Mouse (Mus musculus) kidney, embryonic 14.5 days (tissue): ENCODE measurements at regions not wholly inside any gene's neighbourhood (a gene's known extent, or its start where the extent isn't known, plus 50 kb on each side); places are given as distances from the start of the nearest gene placed in this dataset.

Experiments
- ATAC-seq: fragments of 200-750 bp; cut with Nextera tagmentation; 2 replicates; pipeline ENCODE4 v1.8.0; 2017; ENCODE audit warnings: moderate number of reproducible peaks, mild to moderate bottlenecking, moderate TSS enrichment, moderate library complexity; ENCODE audit not compliant: low FRiP score, low TSS enrichment
- H3K27ac ChIP-seq: fragments of 300-500 bp; sonication (generic); 2 replicates; pipeline ENCODE4 v1.5.1; 2014; ENCODE audit warnings: low read depth, mild to moderate bottlenecking, low read length, moderate library complexity, mixed read lengths
- H3K27me3 ChIP-seq: fragments of 300-500 bp; sonication (generic); 2 replicates; pipeline ENCODE4 v1.6.1; 2014; ENCODE audit warnings: mild to moderate bottlenecking, low read length; ENCODE audit not compliant: control insufficient read depth, insufficient read depth
- H3K36me3 ChIP-seq: fragments of 300-500 bp; sonication (generic); 2 replicates; pipeline ENCODE4 v1.6.1; 2014; ENCODE audit warnings: low read length, mixed read lengths; ENCODE audit not compliant: control insufficient read depth, insufficient read depth
- H3K4me1 ChIP-seq: fragments of 300-500 bp; sonication (generic); 2 replicates; pipeline ENCODE4 v1.6.1; 2014; ENCODE audit warnings: low read length, mixed read lengths; ENCODE audit not compliant: control insufficient read depth, insufficient read depth
- H3K4me2 ChIP-seq: fragments of 300-500 bp; sonication (generic); replicated peaks from 2 replicates; pipeline ENCODE4 v1.6.1; 2014; ENCODE audit warnings: low read depth, mild to moderate bottlenecking, low read length
- H3K4me3 ChIP-seq: fragments of 300-500 bp; sonication (generic); 2 replicates; pipeline ENCODE4 v1.5.1; 2014; ENCODE audit warnings: mild to moderate bottlenecking, low read length
- H3K9ac ChIP-seq: fragments of 300-500 bp; sonication (generic); 2 replicates; pipeline ENCODE4 v1.6.1; 2014; ENCODE audit warnings: low read depth, mild to moderate bottlenecking, low read length, moderate library complexity
- H3K9me3 ChIP-seq: fragments of 300-500 bp; sonication (generic); 2 replicates; pipeline ENCODE4 v1.6.1; 2016; ENCODE audit warnings: low read length; ENCODE audit not compliant: control insufficient read depth
- WGBS: fragments of 180-500 bp; shearing (Covaris S2); extraction: QIAGEN DNeasy Blood & Tissue Kit; methylation state at CpG from one replicate; pipeline ENCODE4 v1.1.7; 2014; 5-methylcytosine and 5-hydroxymethylcytosine counted together

DNA sequence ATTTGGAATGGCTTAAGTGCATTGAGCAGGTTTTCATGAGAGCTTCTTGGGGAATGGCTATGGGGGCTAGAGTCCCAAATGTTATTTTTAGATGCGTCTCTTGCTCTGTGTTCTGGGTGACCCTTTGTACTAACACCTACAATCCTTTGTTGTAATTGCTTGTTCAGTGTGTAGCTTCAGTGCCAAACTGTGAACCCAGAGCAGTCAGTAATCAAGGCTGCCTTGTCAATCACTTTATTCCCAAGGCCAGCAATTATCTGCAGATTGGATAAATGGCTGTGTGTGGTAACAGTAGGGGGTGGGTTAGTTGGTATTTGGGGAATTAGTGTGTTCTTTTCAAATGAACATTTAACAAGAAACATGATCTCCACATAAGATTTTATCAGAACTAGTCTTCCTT is 390.4 kb downstream of the Poteg start:
- Histone ChIP-seq H3K27ac (no peak overlapping the region), H3K27me3 (no peaks in the 10 kb centered on the region), H3K4me2 (no peak overlapping the region), H3K36me3 (no peaks in the 10 kb centered on the region), H3K9me3 (no peaks in the 10 kb centered on the region), H3K4me3 (no peak overlapping the region), H3K9ac (no peak overlapping the region), H3K4me1 (no peaks in the 10 kb centered on the region)
- no peak for ATAC-seq
- WGBS = 58% methylated on average over 1 of the region's 1 CpGs

DNA sequence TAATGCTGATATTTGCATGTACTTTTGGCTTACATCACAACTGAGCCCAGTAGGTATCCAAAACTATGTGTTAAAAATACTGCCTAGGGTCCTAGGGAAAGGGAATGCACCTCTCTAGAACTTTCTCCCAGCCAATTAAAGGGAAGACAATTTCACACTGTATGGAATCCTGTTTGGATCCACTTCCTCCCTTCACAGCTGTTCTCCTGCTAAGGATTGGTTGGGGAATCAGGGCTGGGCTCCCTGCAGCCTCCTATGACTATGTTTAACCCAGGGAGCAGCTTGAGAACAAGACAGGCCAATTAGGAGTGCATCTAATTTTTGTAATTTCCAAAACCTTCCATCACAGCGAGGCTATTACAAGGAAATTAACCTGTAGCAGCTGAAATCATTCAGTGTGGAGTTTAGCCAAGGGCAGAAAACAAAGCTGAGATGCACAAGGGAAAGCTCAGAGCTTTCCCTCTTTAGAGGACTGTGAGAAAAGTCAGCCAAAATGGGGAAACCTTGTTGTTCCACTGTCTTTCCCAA is 419.1 kb downstream of the Poteg start:
- Histone ChIP-seq H3K4me2 (no peak overlapping the region), H3K4me1 (no peaks in the 10 kb centered on the region), H3K9ac (no peak overlapping the region), H3K9me3 (no peaks in the 10 kb centered on the region), H3K27me3 (no peaks in the 10 kb centered on the region), H3K36me3 (no peaks in the 10 kb centered on the region), H3K27ac (no peak overlapping the region), H3K4me3 (no peak overlapping the region)
- WGBS = 72% methylated on average over 1 of the region's 1 CpGs
- no peak for ATAC-seq

DNA sequence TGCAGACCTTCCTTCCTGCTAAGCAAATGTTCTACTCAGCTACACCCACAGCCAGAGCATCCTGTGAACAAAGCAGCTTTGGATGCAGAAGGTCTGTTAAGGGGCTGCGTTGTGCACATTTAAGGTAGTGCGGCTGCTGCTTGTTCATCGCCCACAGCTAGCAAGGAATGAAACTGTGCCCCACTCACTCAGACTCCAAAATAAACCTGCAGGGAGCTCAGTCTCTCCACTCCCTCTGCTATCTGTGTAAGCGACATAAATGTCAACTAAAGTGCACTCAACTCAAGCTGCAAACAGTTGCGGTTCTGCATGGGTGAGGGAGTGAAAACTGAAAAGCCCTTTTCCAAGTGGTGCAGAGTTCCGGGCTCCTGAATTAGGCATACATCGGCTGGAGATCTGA is 421.1 kb downstream of the Poteg start:
- no peak overlapping the region for H3K27ac ChIP-seq

DNA sequence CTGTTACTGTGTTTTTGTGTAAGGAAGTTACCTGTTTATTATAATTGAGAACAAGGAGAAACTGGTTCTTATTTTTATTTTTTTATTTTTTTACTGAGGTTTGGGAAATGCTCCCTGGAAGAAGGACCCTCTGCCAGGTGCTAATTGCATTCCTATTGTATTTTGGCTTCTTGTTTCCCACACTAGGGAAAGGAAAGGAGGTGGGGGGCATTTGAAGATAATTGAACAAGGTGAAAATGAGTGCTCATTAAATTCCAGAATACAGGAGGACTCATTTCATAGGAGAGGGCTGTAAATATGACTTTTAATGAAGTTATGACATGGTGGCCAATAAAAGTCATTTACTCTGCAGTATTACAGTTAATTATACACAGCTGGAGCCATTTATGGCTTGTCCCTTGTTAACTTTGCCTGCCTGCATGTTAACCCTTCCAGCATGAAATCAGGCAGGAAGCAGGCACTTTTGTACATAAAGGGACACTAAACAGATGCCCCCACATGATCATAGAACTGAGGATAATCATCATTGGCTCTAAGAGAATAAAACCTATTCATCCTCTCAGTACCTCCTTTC is 430.3 kb downstream of the Poteg start:
- no peaks in the 10 kb centered on the region for H3K27me3 ChIP-seq
- no peaks in the 10 kb centered on the region for H3K4me1 ChIP-seq
- H3K9me3 ChIP-seq = no peaks in the 10 kb centered on the region
- no peaks in the 10 kb centered on the region for H3K36me3 ChIP-seq
- H3K4me2 ChIP-seq = no peak overlapping the region
- no peak for ATAC-seq
- no peak overlapping the region for H3K4me3 ChIP-seq
- no peak overlapping the region for H3K27ac ChIP-seq
- no peak overlapping the region for H3K9ac ChIP-seq

More for the DNA sequence above, 421.1 kb downstream of the Poteg start:
- 85% methylated on average over 7 of the region's 7 CpGs for WGBS
- Histone ChIP-seq H3K9ac (no peak overlapping the region), H3K36me3 (no peaks in the 10 kb centered on the region), H3K4me1 (no peaks in the 10 kb centered on the region), H3K4me3 (no peak overlapping the region), H3K27me3 (no peaks in the 10 kb centered on the region), H3K4me2 (no peak overlapping the region), H3K9me3 (no peaks in the 10 kb centered on the region)
- no peak for ATAC-seq

DNA sequence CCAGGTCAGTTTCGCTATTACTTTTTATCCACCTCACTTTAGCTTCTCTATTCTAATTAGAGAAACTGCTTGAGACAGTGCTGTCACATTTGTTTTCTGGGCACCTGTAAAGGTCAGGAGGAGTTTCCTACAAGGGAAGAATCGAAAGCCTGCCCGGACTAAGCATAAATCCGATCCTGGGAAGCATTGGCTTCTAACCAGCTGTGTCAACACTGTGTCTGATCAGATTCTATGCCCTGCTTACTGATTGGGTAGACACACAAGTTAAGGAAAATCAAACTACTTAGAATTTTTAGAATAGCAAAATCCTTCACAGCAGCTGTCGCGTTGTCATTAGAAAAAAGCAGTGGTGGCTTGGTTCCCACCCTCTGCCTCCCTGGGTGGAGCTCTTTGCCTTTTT is 441.8 kb downstream of the Poteg start:
- H3K4me3 ChIP-seq = no peak overlapping the region
- H3K4me1 ChIP-seq = no peaks in the 10 kb centered on the region
- H3K36me3 ChIP-seq = no peaks in the 10 kb centered on the region
- no peak overlapping the region for H3K4me2 ChIP-seq
- no peaks in the 10 kb centered on the region for H3K27me3 ChIP-seq
- H3K9me3 ChIP-seq = no peaks in the 10 kb centered on the region
- WGBS = 51% methylated on average over 6 of the region's 6 CpGs
- H3K9ac ChIP-seq = no peak overlapping the region
- H3K27ac ChIP-seq = no peak overlapping the region
- ATAC-seq = peak; percentile 82

DNA sequence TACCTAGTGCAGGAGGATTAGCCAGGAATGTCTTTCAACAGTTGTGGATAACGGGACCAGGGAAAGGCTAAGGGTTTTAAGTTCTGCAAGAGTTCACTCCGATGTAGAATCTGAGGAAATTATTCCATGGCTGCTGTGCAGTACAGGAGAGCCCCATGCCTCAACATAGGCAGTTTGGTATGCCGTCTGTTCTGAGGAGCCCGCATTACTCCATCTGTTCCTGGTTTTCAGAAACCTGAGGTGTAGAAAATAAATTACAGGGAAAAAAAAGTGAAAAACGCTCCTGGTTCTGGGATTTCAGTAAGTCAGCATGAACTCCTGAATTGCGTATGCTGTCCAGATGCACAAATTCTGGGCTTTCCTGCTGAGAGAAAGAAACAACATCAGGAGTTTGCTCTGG is 446.9 kb downstream of the Poteg start:
- Histone ChIP-seq H3K4me3 (no peak overlapping the region), H3K4me1 (no peaks in the 10 kb centered on the region), H3K9ac (no peak overlapping the region), H3K27me3 (no peaks in the 10 kb centered on the region), H3K4me2 (no peak overlapping the region), H3K27ac (no peak overlapping the region), H3K9me3 (no peaks in the 10 kb centered on the region), H3K36me3 (no peaks in the 10 kb centered on the region)
- ATAC-seq = no peak
- WGBS = 89% methylated on average over 6 of the region's 6 CpGs

DNA sequence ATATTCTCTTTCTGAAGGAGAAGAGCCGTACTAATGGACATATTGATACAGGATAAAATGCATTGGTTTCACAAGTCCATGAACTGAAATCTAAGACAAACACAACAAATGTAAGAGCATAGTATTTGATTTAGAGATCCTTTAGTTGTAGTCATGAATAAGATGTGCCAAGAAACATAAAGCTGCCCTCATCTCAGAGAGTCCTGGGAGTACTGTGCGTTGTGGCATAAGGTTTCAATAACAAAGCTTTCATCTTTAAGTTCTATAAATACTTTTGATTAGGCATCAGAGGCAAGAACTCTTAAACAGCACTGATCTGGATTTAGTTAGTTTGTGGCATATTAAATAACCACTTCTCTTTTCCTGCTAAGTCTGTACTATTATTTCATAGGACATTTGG is 452.6 kb downstream of the Poteg start:
- Histone ChIP-seq H3K36me3 (no peaks in the 10 kb centered on the region), H3K9me3 (no peaks in the 10 kb centered on the region), H3K27ac (no peak overlapping the region), H3K4me3 (no peak overlapping the region), H3K4me1 (no peaks in the 10 kb centered on the region), H3K4me2 (no peak overlapping the region), H3K27me3 (no peaks in the 10 kb centered on the region), H3K9ac (no peak overlapping the region)
- 76% methylated on average over 2 of the region's 2 CpGs for WGBS
- ATAC-seq = no peak

DNA sequence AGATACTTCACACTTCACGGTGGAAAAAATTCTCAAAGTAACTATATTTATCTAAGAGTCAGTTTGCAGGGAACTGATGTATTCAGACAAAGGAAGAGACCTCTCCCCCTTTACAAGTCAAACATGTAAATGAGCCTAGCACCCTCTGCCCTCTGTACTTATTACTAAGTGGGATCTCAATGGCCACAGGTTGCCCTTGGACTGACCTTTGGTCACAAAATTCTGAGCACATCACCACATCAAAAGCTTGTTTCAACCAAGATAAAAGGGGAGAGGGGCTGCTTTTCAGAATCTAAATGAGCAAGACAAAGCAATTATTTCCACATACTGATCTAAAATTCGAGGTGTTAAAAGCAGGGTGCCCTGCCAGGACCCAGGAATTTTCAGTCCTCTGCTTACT is 456.3 kb downstream of the Poteg start:
- no peaks in the 10 kb centered on the region for H3K4me1 ChIP-seq
- ATAC-seq = no peak
- H3K4me3 ChIP-seq = no peak overlapping the region
- no peak overlapping the region for H3K27ac ChIP-seq
- no peaks in the 10 kb centered on the region for H3K36me3 ChIP-seq
- no peak overlapping the region for H3K4me2 ChIP-seq
- H3K9ac ChIP-seq = no peak overlapping the region
- H3K27me3 ChIP-seq = no peaks in the 10 kb centered on the region
- no peaks in the 10 kb centered on the region for H3K9me3 ChIP-seq
- 16% methylated on average over 2 of the region's 2 CpGs for WGBS

DNA sequence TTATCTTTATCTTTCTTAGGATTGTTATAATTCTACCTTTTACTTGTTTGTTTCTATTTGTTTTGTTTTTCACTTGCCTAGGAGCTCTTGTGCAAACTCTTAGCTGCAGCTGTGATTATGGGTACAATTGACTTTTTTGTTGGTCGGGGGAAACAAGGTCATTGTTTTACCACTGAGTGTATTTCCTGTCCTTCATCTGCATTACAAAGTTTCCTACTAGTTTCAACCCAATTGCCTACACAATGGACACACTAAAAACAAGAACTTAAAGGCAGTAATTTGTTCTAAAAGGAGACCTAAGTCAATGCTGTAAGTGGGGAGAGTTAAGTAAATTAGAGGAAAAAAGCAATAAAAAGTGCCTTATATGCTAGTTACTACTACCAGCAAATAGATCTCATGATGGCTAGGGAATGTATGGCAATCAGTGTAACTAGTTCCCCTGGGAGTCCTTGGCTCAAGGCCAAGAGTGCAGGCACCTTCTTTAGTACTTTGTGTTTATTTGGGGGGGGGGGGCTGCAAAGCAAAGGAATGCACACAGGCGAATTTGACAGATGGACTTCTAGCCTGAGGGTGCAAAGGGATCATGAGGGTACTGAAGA is 462.0 kb downstream of the Poteg start:
- H3K4me1 ChIP-seq = no peaks in the 10 kb centered on the region
- no peaks in the 10 kb centered on the region for H3K36me3 ChIP-seq
- ATAC-seq = no peak
- H3K27me3 ChIP-seq = no peaks in the 10 kb centered on the region
- H3K4me2 ChIP-seq = no peak overlapping the region
- no peak overlapping the region for H3K4me3 ChIP-seq
- 24% methylated on average over 2 of the region's 2 CpGs for WGBS
- H3K9ac ChIP-seq = no peak overlapping the region
- H3K27ac ChIP-seq = no peak overlapping the region
- no peaks in the 10 kb centered on the region for H3K9me3 ChIP-seq
